In genomic region chr3:73058190-73058589, GRCm38 (mm10) we compare ENCODE assay signal across 9 mouse cellular contexts. TPM values are rescaled to one million over a fixed set of nuclear protein-coding genes. Genes with fewer than 3 reads are reported as not detected.
DNase-seq lines count a peak whose midpoint lies in the region; ATAC-seq lines count a peak whose summit lies in the region.
"Had no signal": no experiment of that assay in that cellular context is flagged by ENCODE, and none has a peak within 500 bp of the region (broad histone marks: within the 10 kb centered on the region; RNA-seq: fewer than 3 reads in every experiment).

No protein-coding gene starts in this region.

- H3K4me3 ChIP-seq in heart, embryonic 15.5 days = peak overlapping the region; percentile 14; the same call in 1 of the 2 replicates
- H3K4me3 ChIP-seq in forebrain, embryonic 12.5 days (replicated peaks) = peak overlapping the region; percentile 65
- peak overlapping the region; percentile 72 for H3K4me3 ChIP-seq in midbrain, embryonic 10.5 days
- no peak overlapping the region for H3K4me3 ChIP-seq in liver, embryonic 12.5 days
- H3K4me3 ChIP-seq: erythroblast, embryonic 14.5 days had no signal

- WGBS in heart, embryonic 15.5 days = 23% methylated on average over 4 of the region's 4 CpGs
- WGBS in forebrain, embryonic 12.5 days = 23% methylated on average over 4 of the region's 4 CpGs
- 20% methylated on average over 4 of the region's 4 CpGs for WGBS in midbrain, embryonic 10.5 days
- 11% methylated on average over 4 of the region's 4 CpGs for WGBS in liver, embryonic 12.5 days (ENCODE audit: insufficient replicate concordance)

- H3K9ac ChIP-seq in heart, embryonic 15.5 days = no peak overlapping the region
- no peak overlapping the region for H3K9ac ChIP-seq in forebrain, embryonic 12.5 days
- H3K9ac ChIP-seq in liver, embryonic 12.5 days = no peak overlapping the region

- DNase-seq in heart, postnatal 4 days = no peak
- DNase-seq in brain, adult 2 months (ENCODE audit: low read depth, low spot score) = peak; percentile 61
- no peak for DNase-seq in midbrain, embryonic 10.5 days (ENCODE audit: low spot score)
- no peak for DNase-seq in adrenal gland, adult 18-20 months (ENCODE audit: low spot score in 2 of 2)

- H3K27ac ChIP-seq in heart, embryonic 15.5 days = no peak overlapping the region
- no peak overlapping the region for H3K27ac ChIP-seq in forebrain, embryonic 12.5 days
- H3K27ac ChIP-seq in midbrain, embryonic 10.5 days (replicated peaks) = no peak overlapping the region
- H3K27ac ChIP-seq in liver, embryonic 12.5 days = no peak overlapping the region

- H3K4me2 ChIP-seq in heart, embryonic 15.5 days = peak overlapping the region; percentile 90
- H3K4me2 ChIP-seq in forebrain, embryonic 12.5 days = peak overlapping the region; percentile 86
- no peak overlapping the region for H3K4me2 ChIP-seq in liver, embryonic 12.5 days

- H3K36me3 ChIP-seq in heart, embryonic 15.5 days = no peaks in the 10 kb centered on the region
- no peaks in the 10 kb centered on the region for H3K36me3 ChIP-seq in forebrain, embryonic 12.5 days (replicated peaks)
- no peaks in the 10 kb centered on the region for H3K36me3 ChIP-seq in midbrain, embryonic 10.5 days
- no peaks in the 10 kb centered on the region for H3K36me3 ChIP-seq in liver, embryonic 12.5 days

- H3K27me3 ChIP-seq in heart, embryonic 15.5 days = peaks cover 55% of the 10 kb centered on the region
- peaks cover 20% of the 10 kb centered on the region for H3K27me3 ChIP-seq in forebrain, embryonic 12.5 days
- H3K27me3 ChIP-seq in midbrain, embryonic 10.5 days (ENCODE audit: low read depth, poor library complexity, severe bottlenecking) = peaks cover 57% of the 10 kb centered on the region
- H3K27me3 ChIP-seq in liver, embryonic 12.5 days (replicated peaks) = peaks cover 50% of the 10 kb centered on the region

- peaks cover 6% of the 10 kb centered on the region for H3K4me1 ChIP-seq in heart, embryonic 15.5 days (replicated peaks)
- peaks cover 9% of the 10 kb centered on the region for H3K4me1 ChIP-seq in forebrain, embryonic 12.5 days
- peaks cover 18% of the 10 kb centered on the region for H3K4me1 ChIP-seq in midbrain, embryonic 10.5 days
- H3K4me1 ChIP-seq in liver, embryonic 12.5 days = 0 out of 2 replicates have a peak, but pooled peaks cover 2% of the 10 kb centered on the region

- H3K9me3 ChIP-seq in heart, embryonic 15.5 days (replicated peaks) = no peaks in the 10 kb centered on the region
- no peaks in the 10 kb centered on the region for H3K9me3 ChIP-seq in forebrain, embryonic 12.5 days
- H3K9me3 ChIP-seq in midbrain, embryonic 10.5 days (replicated peaks) = no peaks in the 10 kb centered on the region
- no peaks in the 10 kb centered on the region for H3K9me3 ChIP-seq in liver, embryonic 12.5 days (replicated peaks)

- no peak for ATAC-seq in heart, embryonic 15.5 days (replicated peaks; ENCODE audit: insufficient number of reproducible peaks, insufficient read depth, low FRiP score, low read depth)
- ATAC-seq in forebrain, embryonic 12.5 days (ENCODE audit: low FRiP score) = no peak
- ATAC-seq in liver, embryonic 12.5 days = no peak
- ATAC-seq in activated CD4-positive, CD25-positive, alpha-beta regulatory T cell, adult 4 months = no peak

RNA-seq across cellular contexts. Expression of gene Slitrk3, which starts 0.6 kb away (rescaled TPM):
- 0.13 and 0.23 TPM in 2 replicates for polyA plus RNA-seq in heart, embryonic 15.5 days (2015; fragmentation: Nextera tagmentation; extraction: Ambion mirVana)
- total RNA-seq in heart, postnatal 4 days (2021) = under 1 TPM; 0.12 to 0.14 TPM
- polyA plus RNA-seq in forebrain, embryonic 12.5 days (2016; fragmentation: Nextera tagmentation; extraction: Ambion mirVana) = 3.4 and 4.9 TPM in 2 replicates
- 0.52 and 1.3 TPM in 2 replicates for polyA plus RNA-seq in midbrain, embryonic 10.5 days (2016; fragmentation: Nextera tagmentation; extraction: Ambion mirVana)
- 0.05 TPM in 1 of 2 replicates, not detected in the other for polyA plus RNA-seq in liver, embryonic 12.5 days (2016; fragmentation: Nextera tagmentation; extraction: Ambion mirVana)
- polyA plus RNA-seq in activated CD4-positive, CD25-positive, alpha-beta regulatory T cell, adult 4 months (2017; shearing (Covaris generic)) = not detected
- total RNA-seq in adrenal gland, adult 18-20 months (2021) = not detected
- polyA plus RNA-seq: erythroblast, embryonic 14.5 days had no signal
